Mouse (Mus musculus) E14TG2a.4 (cell line): Measurements from ENCODE around the gene Plxnb2.
A peak's percentile ranks its signal among the peaks of the same experiment; 100 is the strongest.

Experiments used
- CTCF ChIP-seq: conservative IDR thresholded peaks from 2 replicates; pipeline ENCODE4 v1.5.1; 2014; ENCODE audit warnings: low read length
- NANOG ChIP-seq: IDR thresholded peaks from 2 replicates; pipeline ENCODE4 v1.6.1; 2014; ENCODE audit warnings: borderline replicate concordance, low read length, mixed read lengths

DNA sequence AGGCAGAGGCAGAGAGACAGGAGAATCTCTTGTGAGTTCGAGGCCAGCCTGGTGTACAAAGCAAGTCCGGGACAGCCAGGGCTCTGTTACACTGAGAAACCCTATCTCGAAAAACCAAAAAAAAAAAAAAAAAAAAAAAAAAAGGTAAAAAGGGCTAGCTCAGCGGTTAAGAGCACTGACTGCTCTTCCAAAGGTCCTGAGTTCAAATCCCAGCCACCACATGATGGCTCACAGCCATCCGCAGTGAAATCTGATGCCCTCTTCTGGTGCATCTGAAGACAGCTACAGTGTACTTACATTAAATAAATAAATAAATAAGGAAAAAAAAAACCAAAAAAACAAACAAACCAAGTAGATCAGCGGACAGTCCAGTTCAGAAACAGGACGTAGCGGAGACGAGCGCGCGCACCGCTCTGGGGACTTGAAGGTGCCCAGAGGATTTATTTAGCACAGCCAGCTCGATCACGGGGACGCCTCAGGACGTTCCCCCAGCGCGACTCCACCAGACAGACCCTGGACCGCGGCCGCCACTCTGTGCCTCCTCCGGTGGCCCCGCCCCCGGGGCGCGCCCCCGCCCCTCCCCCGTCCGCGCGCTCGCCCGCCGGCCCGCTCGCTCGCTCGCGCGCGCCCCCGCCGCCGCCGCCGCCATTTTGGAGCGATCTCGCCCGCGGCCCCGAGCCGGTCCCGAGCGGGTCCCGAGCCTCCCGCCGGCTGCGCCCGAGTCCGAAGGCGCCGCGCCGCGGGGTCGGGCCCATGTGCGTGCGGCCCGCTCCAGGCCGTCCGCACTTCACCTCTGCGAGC lies 30.5 kb upstream of the Plxnb2 start, which contains the start of gene Ppp6r2:
- 0 out of 2 replicates have a peak, but pooled peaks have one; percentile 0 for TF ChIP-seq CTCF
- TF ChIP-seq NANOG, result no peak
